Mouse (Mus musculus) intestine, embryonic 16.5 days (tissue): ENCODE results near the gene Pcdh9. TPM values are rescaled to one million over a fixed set of nuclear protein-coding genes. Genes with fewer than 3 reads are reported as not detected.

Experiments
- ATAC-seq: fragments of 200-750 bp; cut with Nextera tagmentation; 2 replicates; pipeline ENCODE4 v1.8.0; 2017; ENCODE audit warnings: moderate TSS enrichment, moderate library complexity
- H3K27ac ChIP-seq: fragments of 300-500 bp; sonication (generic); 2 replicates; pipeline ENCODE4 v1.5.1; 2014; ENCODE audit warnings: mild to moderate bottlenecking, low read length
- H3K27me3 ChIP-seq: fragments of 300-500 bp; sonication (generic); replicated peaks from 2 replicates; pipeline ENCODE4 v1.6.1; 2014; ENCODE audit warnings: low read length, control low read depth, mixed read lengths; ENCODE audit not compliant: control insufficient read depth, insufficient read depth
- H3K36me3 ChIP-seq: fragments of 300-500 bp; sonication (generic); 2 replicates; pipeline ENCODE4 v1.6.1; 2014; ENCODE audit warnings: low read length, control low read depth; ENCODE audit not compliant: control insufficient read depth, insufficient read depth
- H3K4me1 ChIP-seq: fragments of 300-500 bp; sonication (generic); 2 replicates; pipeline ENCODE4 v1.6.1; 2014; ENCODE audit warnings: low read length, control low read depth, mixed read lengths; ENCODE audit not compliant: control insufficient read depth, insufficient read depth
- H3K4me2 ChIP-seq: fragments of 300-500 bp; sonication (generic); 2 replicates; pipeline ENCODE4 v1.6.1; 2014; ENCODE audit warnings: low read depth, low read length, control low read depth
- H3K4me3 ChIP-seq: fragments of 300-500 bp; sonication (generic); 2 replicates; pipeline ENCODE4 v1.5.1; 2014; ENCODE audit warnings: mild to moderate bottlenecking, low read length
- H3K9ac ChIP-seq: fragments of 300-500 bp; sonication (generic); 2 replicates; pipeline ENCODE4 v1.6.1; 2014; ENCODE audit warnings: low read depth, low read length
- H3K9me3 ChIP-seq: fragments of 300-500 bp; sonication (generic); 2 replicates; pipeline ENCODE4 v1.6.1; 2016; ENCODE audit warnings: low read length, control low read depth; ENCODE audit not compliant: control insufficient read depth
- WGBS: fragments of 180-500 bp; shearing (Covaris S2); extraction: QIAGEN DNeasy Blood & Tissue Kit; methylation state at CpG from one replicate; pipeline ENCODE4 v1.1.7; 2014; 5-methylcytosine and 5-hydroxymethylcytosine counted together
- polyA plus RNA-seq: library from polyadenylated mRNA; unstranded; fragments of >200 nt; fragmentation: Nextera tagmentation; extraction: Ambion mirVana; gene quantifications from 2 replicates; pipeline ENCODE4 v1.2.1, GENCODE M21; 2015

Gene Pcdh9
- polyA plus RNA-seq, 1 experiment from 2014 or later = 14.6 TPM

DNA sequence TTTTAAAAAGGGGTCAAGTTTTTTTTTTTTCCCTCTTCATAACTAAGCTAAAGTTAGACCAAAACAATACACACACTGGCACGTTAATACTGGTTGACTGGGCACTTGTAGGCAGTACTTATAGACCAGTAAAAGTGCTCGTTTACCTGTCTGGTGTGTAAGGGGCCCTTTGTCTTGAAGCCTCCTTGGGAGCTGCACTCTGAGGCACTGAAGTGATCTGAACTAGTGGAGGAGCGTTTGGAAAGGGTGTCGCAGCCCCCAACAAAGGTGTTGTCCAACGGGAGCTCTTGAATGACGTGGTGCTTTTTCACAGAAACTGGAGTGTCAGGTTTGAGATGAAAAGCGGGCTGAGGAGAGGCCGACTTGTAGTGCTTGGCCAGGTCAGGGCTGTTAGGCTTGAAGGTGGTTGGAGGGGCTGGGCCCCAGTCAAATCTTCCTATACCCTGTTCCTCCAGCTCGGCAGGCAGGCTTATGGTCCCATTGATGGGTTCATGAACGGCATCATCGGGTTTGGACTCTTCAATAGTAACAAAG lies 4.9 kb downstream of the Pcdh9 start:
- Histone ChIP-seq H3K9ac (no peak overlapping the region), H3K36me3 (no peaks in the 10 kb centered on the region), H3K27ac (no peak overlapping the region), H3K9me3 (no peaks in the 10 kb centered on the region), H3K4me1 (no peaks in the 10 kb centered on the region), H3K27me3 (no peaks in the 10 kb centered on the region), H3K4me2 (no peak overlapping the region), H3K4me3 (no peak overlapping the region)
- WGBS = 87% methylated on average over 11 of the region's 11 CpGs
- ATAC-seq = no peak

DNA sequence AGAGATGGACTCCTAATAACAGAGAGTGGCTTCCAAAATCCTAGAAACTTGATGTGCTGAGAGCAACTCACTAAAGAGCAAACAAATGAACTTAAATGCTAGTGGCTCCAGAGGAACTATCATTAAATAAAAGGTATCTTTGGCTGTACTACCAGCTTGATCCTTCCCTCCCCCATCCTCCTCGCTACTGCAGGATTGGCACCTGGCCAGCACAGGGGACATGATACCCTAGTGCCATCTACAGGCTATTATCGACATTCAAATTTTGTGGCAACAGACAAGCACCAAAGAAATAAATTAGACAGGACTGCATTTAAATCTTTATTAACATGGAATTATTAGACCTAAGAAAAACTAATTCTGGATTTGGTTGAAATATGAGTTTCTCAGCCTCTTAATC lies 6.0 kb downstream of the Pcdh9 start:
- no peaks in the 10 kb centered on the region for H3K4me1 ChIP-seq
- no peak for ATAC-seq
- 7% methylated on average over 2 of the region's 2 CpGs for WGBS
- H3K4me3 ChIP-seq = no peak overlapping the region
- H3K9me3 ChIP-seq = no peaks in the 10 kb centered on the region
- no peak overlapping the region for H3K9ac ChIP-seq
- H3K4me2 ChIP-seq = no peak overlapping the region
- no peaks in the 10 kb centered on the region for H3K27me3 ChIP-seq
- no peaks in the 10 kb centered on the region for H3K36me3 ChIP-seq
- no peak overlapping the region for H3K27ac ChIP-seq

GRCm38 (mm10) chr14:93880071-93880470 lies 10.4 kb downstream of the Pcdh9 start:
- Histone ChIP-seq H3K4me2 (no peak overlapping the region), H3K4me1 (no peaks in the 10 kb centered on the region)
- ATAC-seq = no peak

DNA sequence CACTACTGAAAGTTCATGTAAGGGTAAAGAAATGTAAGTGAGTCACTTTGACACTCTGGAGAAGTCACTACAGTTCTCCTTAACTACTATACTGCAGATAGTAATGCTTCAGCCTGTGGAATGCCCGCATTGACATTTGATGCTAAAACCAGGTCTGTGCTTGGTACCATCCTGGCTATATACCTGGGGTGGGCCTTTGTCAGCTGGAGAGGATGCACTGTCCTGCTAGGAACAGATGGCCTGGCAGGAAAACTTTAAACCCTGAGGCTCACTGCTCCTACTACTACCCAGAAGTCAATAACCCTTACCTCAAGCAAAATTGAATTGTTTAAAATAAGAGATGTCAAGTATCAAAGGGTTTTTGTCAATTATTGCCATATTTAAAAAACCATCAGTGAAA lies 14.5 kb downstream of the Pcdh9 start:
- Histone ChIP-seq H3K9ac (no peak overlapping the region), H3K4me1 (no peaks in the 10 kb centered on the region), H3K9me3 (no peaks in the 10 kb centered on the region), H3K4me2 (no peak overlapping the region), H3K4me3 (no peak overlapping the region), H3K27ac (no peak overlapping the region), H3K36me3 (no peaks in the 10 kb centered on the region), H3K27me3 (no peaks in the 10 kb centered on the region)
- WGBS = 96% methylated on average over 1 of the region's 1 CpGs
- no peak for ATAC-seq

More at GRCm38 (mm10) chr14:93880071-93880470, 10.4 kb downstream of the Pcdh9 start:
- H3K9ac ChIP-seq = no peak overlapping the region
- no peaks in the 10 kb centered on the region for H3K36me3 ChIP-seq
- no peaks in the 10 kb centered on the region for H3K9me3 ChIP-seq
- H3K27me3 ChIP-seq = no peaks in the 10 kb centered on the region
- H3K4me3 ChIP-seq = no peak overlapping the region
- H3K27ac ChIP-seq = no peak overlapping the region
- 78% methylated on average over 1 of the region's 1 CpGs for WGBS

DNA sequence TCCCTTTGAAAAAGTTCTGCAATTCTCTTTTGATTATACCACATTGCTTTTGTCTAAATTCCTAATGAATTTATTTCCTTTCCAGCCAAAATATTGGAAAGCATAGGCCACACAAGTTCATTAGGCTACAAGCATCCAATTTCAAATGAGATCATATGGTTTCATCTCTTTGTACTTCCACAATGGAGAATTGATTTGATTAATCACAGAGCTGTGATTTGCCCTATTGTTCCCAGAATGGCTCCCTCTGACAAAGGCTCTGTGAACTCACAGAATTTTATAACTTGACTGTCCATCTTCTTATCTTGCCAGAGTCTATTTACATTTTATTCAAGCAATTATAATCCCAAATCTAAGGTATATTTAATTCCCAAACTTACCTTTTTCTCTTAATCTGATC lies 22.3 kb downstream of the Pcdh9 start:
- no peaks in the 10 kb centered on the region for H3K4me1 ChIP-seq
- ATAC-seq = no peak

GRCm38 (mm10) chr14:93858069-93858468 lies 32.4 kb downstream of the Pcdh9 start:
- Histone ChIP-seq H3K27ac (no peak overlapping the region), H3K9me3 (no peaks in the 10 kb centered on the region), H3K27me3 (no peaks in the 10 kb centered on the region), H3K36me3 (no peaks in the 10 kb centered on the region), H3K4me2 (no peak overlapping the region), H3K4me1 (no peaks in the 10 kb centered on the region), H3K4me3 (no peak overlapping the region), H3K9ac (no peak overlapping the region)
- 80% methylated on average over 3 of the region's 3 CpGs for WGBS
- no peak for ATAC-seq

More for the DNA sequence above, 22.3 kb downstream of the Pcdh9 start:
- H3K9me3 ChIP-seq = no peaks in the 10 kb centered on the region
- H3K4me3 ChIP-seq = no peak overlapping the region
- no peaks in the 10 kb centered on the region for H3K27me3 ChIP-seq
- no peak overlapping the region for H3K9ac ChIP-seq
- H3K27ac ChIP-seq = no peak overlapping the region
- no peak overlapping the region for H3K4me2 ChIP-seq
- H3K36me3 ChIP-seq = no peaks in the 10 kb centered on the region

GRCm38 (mm10) chr14:93846091-93846677 lies 44.3 kb downstream of the Pcdh9 start:
- H3K27ac ChIP-seq = no peak overlapping the region
- H3K4me1 ChIP-seq = no peaks in the 10 kb centered on the region
- H3K9ac ChIP-seq = no peak overlapping the region
- ATAC-seq = no peak
- H3K9me3 ChIP-seq = no peaks in the 10 kb centered on the region
- H3K36me3 ChIP-seq = no peaks in the 10 kb centered on the region
- H3K4me2 ChIP-seq = no peak overlapping the region
- no peaks in the 10 kb centered on the region for H3K27me3 ChIP-seq
- WGBS = 45% methylated on average over 1 of the region's 1 CpGs
- no peak overlapping the region for H3K4me3 ChIP-seq

DNA sequence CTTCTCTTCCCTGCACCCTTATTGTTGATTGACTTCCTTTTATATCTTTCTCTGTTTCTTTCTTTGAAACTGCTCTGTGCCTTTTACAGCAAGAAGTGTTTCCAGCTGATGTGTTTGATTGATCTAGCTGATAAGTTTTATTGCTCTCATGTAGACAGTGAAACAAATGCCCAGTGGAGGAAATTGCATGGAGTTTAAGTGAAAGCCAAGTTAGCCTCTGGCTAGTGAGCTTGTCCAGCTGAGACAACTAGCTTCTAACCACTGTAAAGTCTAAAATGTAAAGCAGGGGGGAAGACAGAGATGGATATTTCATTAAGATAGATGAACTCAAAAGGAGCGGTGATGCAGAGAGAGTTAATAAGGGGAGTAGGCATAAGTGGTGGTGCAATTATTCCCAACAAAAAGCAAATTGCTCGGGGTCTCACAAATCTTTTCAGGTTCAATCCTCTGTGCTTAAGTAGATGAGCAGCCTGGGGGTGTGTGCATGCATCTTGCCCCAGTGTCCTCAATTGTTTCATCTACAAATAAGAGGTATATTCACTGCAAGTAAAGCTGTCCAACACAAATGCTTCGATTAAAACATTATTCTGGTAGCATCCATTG lies 47.7 kb downstream of the Pcdh9 start:
- H3K4me3 ChIP-seq = no peak overlapping the region
- H3K36me3 ChIP-seq = no peaks in the 10 kb centered on the region
- H3K9ac ChIP-seq = no peak overlapping the region
- H3K27me3 ChIP-seq = no peaks in the 10 kb centered on the region
- 79% methylated on average over 3 of the region's 3 CpGs for WGBS
- no peak for ATAC-seq
- no peak overlapping the region for H3K4me2 ChIP-seq
- H3K9me3 ChIP-seq = no peaks in the 10 kb centered on the region
- H3K4me1 ChIP-seq = no peaks in the 10 kb centered on the region
- no peak overlapping the region for H3K27ac ChIP-seq

GRCm38 (mm10) chr14:93832511-93832910 lies 58.0 kb downstream of the Pcdh9 start:
- H3K4me2 ChIP-seq = no peak overlapping the region
- no peak overlapping the region for H3K9ac ChIP-seq
- no peaks in the 10 kb centered on the region for H3K27me3 ChIP-seq
- H3K9me3 ChIP-seq = no peaks in the 10 kb centered on the region
- no peak overlapping the region for H3K4me3 ChIP-seq
- no peaks in the 10 kb centered on the region for H3K4me1 ChIP-seq
- no peaks in the 10 kb centered on the region for H3K36me3 ChIP-seq
- H3K27ac ChIP-seq = no peak overlapping the region
- ATAC-seq = no peak
- 79% methylated on average over 6 of the region's 6 CpGs for WGBS

DNA sequence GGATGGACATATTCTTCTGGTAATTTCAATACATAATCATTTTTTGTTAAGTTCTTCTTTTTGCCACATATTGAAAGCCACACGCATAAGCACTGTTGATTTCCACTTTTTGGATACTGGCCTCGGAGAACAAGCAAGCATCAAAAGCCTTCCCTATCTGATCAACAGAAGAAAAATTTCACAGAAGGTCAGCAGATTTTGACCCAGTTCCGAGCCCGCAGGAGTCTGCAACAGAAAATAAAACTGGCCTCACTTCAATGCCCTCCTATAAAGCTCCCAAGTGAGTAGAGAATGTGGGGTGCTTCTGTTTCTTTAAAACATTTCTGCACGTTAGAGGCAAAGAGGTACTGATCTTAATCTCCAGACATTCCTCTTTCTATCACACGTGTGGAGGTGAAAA lies 63.3 kb downstream of the Pcdh9 start:
- no peaks in the 10 kb centered on the region for H3K36me3 ChIP-seq
- H3K27me3 ChIP-seq = no peaks in the 10 kb centered on the region
- H3K9me3 ChIP-seq = no peaks in the 10 kb centered on the region
- no peak overlapping the region for H3K4me2 ChIP-seq
- no peak overlapping the region for H3K4me3 ChIP-seq
- ATAC-seq = no peak
- H3K27ac ChIP-seq = no peak overlapping the region
- WGBS = 53% methylated on average over 6 of the region's 6 CpGs
- no peaks in the 10 kb centered on the region for H3K4me1 ChIP-seq
- no peak overlapping the region for H3K9ac ChIP-seq
